Mouse (Mus musculus) lung, embryonic 15.5 days (tissue): ENCODE data around the gene Gli1. TPM values are rescaled to one million over a fixed set of nuclear protein-coding genes. Genes with fewer than 3 reads are reported as not detected.
A peak's percentile ranks its signal among the peaks of the same experiment; 100 is the strongest.

Experiments used
- ATAC-seq: fragments of 200-750 bp; cut with Nextera tagmentation; 2 replicates; pipeline ENCODE4 v1.8.0; 2017; ENCODE audit warnings: moderate number of reproducible peaks, borderline replicate concordance; ENCODE audit not compliant: low FRiP score, low TSS enrichment; ENCODE audit errors: extremely low read depth
- H3K27ac ChIP-seq: fragments of 300-500 bp; sonication (generic); 2 replicates; pipeline ENCODE4 v1.5.1; 2015; ENCODE audit warnings: moderate library complexity, mild to moderate bottlenecking, inconsistent platforms
- H3K27me3 ChIP-seq: fragments of 300-500 bp; sonication (generic); 2 replicates; pipeline ENCODE4 v1.6.1; 2015; ENCODE audit warnings: inconsistent platforms
- H3K36me3 ChIP-seq: fragments of 300-500 bp; sonication (generic); 2 replicates; pipeline ENCODE4 v1.6.1; 2015; ENCODE audit warnings: inconsistent platforms
- H3K4me1 ChIP-seq: fragments of 300-500 bp; sonication (generic); 2 replicates; pipeline ENCODE4 v1.6.1; 2015; ENCODE audit warnings: inconsistent platforms
- H3K4me2 ChIP-seq: fragments of 300-500 bp; sonication (generic); 2 replicates; pipeline ENCODE4 v1.6.1; 2015; ENCODE audit warnings: inconsistent platforms, mild to moderate bottlenecking, moderate library complexity
- H3K4me3 ChIP-seq: fragments of 300-500 bp; sonication (generic); 2 replicates; pipeline ENCODE4 v1.5.1; 2015; ENCODE audit warnings: mild to moderate bottlenecking, inconsistent platforms
- H3K9ac ChIP-seq: fragments of 300-500 bp; sonication (generic); 2 replicates; pipeline ENCODE4 v1.6.1; 2015; ENCODE audit warnings: inconsistent platforms
- H3K9me3 ChIP-seq: fragments of 300-500 bp; sonication (generic); 2 replicates; pipeline ENCODE4 v1.6.1; 2016; ENCODE audit warnings: inconsistent platforms
- WGBS: fragments of 180-500 bp; shearing (Covaris S2); methylation state at CpG from one replicate; pipeline ENCODE4 v1.1.7; 2015; 5-methylcytosine and 5-hydroxymethylcytosine counted together
- polyA plus RNA-seq: library from polyadenylated mRNA; unstranded; fragments of >200 nt; fragmentation: Nextera tagmentation; extraction: Ambion mirVana; gene quantifications from 2 replicates; pipeline ENCODE4 v1.2.1, GENCODE M21; 2015

Gli1 gene
- polyA plus RNA-seq, 1 experiment from 2014 or later: 10.4 TPM

DNA sequence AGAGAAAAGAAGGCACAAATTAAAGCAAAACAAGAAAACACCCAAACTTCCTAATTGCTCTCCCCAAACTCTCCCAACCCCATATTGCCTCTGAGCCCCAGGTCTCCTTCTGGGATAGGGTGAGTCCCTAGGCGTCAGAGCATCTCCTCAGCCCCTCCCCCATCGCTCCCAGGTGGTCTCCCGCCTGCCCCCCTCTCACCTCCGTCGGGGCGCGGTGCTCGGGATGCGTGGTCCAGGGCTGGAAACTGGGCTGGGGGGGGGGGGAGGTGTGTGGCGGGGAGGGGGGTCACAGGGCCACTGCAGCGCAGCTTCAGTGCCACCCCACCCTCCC, 449 bp downstream of the Gli1 start:
- peak overlapping the region; percentile 61 for H3K4me3 ChIP-seq
- H3K27ac ChIP-seq: peak overlapping the region; percentile 98
- peaks cover 26% of the 10 kb centered on the region for H3K4me1 ChIP-seq
- peaks cover 17% of the 10 kb centered on the region for H3K27me3 ChIP-seq
- 0% methylated on average over 8 of the region's 11 CpGs for WGBS
- ATAC-seq: no peak
- H3K9me3 ChIP-seq: no peaks in the 10 kb centered on the region
- peak overlapping the region; percentile 49 for H3K9ac ChIP-seq
- H3K36me3 ChIP-seq: peaks cover 8% of the 10 kb centered on the region
- H3K4me2 ChIP-seq: peak overlapping the region; percentile 97

DNA sequence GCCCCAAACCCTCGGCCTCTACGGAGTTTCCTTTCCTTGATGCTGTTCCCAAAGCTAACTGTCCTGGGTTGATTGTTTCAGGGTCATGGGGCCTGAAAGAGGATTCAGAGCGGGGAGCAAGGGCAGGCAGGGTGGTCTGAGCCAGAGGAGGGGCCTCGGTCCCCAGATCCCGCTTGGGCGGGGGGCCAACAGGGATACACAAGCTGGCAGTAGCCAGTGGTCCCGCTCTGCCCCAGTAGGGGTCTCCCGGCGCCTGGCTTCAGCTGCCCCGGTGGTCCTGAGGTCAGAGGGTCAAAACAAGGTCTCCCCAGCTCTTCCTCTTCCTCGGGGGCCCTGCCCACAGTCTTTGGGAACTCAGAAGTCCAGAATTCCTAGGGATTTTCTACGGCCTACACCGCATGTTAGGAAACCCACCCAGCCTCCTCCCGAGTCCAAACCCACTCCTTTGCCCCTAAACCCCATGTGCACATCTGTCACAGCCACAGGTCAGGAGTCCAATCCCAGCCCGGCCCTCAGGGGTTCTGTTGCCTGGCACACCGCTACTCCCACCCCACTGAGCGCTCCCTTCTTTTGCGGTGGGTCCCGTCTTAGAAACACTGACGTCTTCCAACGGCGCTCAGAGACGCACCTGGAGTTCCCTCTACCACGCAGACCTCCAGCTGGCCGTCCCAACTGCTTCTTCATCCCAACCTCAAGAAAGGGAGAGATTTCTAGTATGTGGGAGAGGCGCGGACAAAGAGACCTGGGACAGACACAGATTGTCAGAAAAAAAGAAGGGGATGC, 1.0 kb downstream of the Gli1 start:
- Histone ChIP-seq H3K9me3 (no peaks in the 10 kb centered on the region), H3K9ac (peak overlapping the region; percentile 49), H3K4me3 (peak overlapping the region; percentile 61), H3K4me2 (peak overlapping the region; percentile 97), H3K27ac (peak overlapping the region; percentile 98), H3K36me3 (peaks cover 11% of the 10 kb centered on the region), H3K27me3 (peaks cover 17% of the 10 kb centered on the region), H3K4me1 (peaks cover 26% of the 10 kb centered on the region)
- 1% methylated on average over 27 of the region's 27 CpGs for WGBS
- ATAC-seq: peak; percentile 8; the same call in 1 of the 2 replicates

DNA sequence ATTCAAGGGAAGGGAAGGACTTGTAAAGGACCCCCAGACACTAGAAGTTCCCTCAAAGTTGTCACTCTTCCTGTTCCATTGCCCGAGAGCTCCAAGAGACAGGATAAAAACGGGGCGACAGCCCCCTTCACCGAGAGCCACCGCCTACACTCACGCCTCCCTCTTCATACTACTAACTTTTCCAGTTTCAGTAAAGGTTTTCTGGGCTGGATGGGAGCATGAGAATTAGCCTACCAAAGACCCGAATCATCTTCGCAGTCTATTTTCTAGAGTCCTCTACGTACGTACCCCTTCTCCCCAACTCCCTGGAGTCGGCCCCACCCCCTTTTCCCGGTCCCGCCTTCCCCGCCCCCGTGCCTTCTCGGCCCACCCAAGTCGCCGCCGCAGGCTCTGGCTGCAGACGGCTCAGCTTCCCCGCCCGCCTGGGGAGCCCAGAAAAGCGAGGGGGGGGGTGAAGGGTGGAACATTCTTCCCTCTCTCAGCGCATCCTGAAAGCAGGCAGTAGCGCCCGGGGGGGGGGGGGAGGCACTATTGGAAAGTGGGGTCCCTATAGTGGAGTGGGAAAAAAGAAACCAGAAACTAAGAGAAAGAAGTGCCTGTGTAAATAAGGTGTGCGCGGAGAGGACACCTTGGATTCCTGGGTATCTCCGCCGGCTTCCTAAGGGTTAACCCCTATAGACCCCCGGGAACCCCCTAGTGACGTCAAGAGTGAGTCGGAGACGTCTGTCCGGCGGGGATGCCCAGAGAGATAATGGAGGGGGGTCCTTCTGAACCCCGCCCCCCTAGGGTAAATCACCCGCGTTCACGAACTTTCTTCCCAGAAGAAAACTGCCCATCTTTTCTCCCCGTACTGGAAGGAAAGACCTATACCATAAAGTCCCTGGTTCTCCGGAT, 1.8 kb downstream of the Gli1 start:
- H3K4me1 ChIP-seq: peaks cover 26% of the 10 kb centered on the region
- H3K9ac ChIP-seq: peak overlapping the region; percentile 50
- H3K27me3 ChIP-seq: peaks cover 17% of the 10 kb centered on the region
- H3K4me2 ChIP-seq: peak overlapping the region; percentile 97
- H3K27ac ChIP-seq: peak overlapping the region; percentile 98
- peaks cover 11% of the 10 kb centered on the region for H3K36me3 ChIP-seq
- ATAC-seq: peak; percentile 68
- H3K9me3 ChIP-seq: no peaks in the 10 kb centered on the region
- H3K4me3 ChIP-seq: peak overlapping the region; percentile 61
- under 1% methylated on average over 40 of the region's 42 CpGs for WGBS

DNA sequence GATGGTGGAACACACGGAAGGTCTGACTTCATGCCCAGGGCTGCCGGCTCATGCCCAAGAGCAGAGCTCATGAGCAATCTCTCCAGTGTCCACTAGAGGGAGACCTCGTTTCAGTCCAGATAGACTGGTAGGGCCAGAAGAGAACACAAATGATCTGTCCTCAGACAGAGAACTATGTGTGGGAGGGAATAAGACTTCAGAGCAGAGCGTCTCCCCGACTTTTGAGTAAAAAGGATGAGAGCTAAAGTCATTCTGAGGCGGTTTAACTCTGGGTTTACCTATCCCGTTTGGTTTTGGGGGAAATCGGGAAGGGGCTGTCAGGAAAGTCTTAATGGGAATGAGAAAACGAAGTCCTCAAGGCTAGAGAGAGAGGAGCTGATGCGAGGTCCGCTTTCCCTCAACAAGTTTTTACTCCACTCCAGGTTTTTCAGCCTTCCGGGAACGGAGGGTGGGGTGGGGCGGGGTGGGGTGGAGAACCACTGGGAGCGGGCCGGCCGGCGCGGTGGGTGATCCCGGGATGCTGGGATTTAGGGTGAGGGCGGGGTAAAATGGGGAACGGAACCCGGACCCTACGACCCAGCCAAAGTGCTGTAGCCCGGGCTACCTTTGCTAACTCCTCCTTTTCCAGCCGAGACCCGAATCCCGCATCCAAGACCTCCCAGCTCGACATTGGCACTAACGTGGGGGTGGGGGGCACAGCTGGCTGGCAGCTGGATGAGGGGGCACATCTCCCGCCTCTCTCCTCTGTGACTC, 2.7 kb downstream of the Gli1 start:
- H3K4me2 ChIP-seq: peak overlapping the region; percentile 97
- under 1% methylated on average over 31 of the region's 31 CpGs for WGBS
- peak overlapping the region; percentile 98 for H3K27ac ChIP-seq
- peaks cover 26% of the 10 kb centered on the region for H3K4me1 ChIP-seq
- H3K9ac ChIP-seq: peak overlapping the region; percentile 50
- H3K4me3 ChIP-seq: peak overlapping the region; percentile 61
- ATAC-seq: peak; percentile 58
- H3K9me3 ChIP-seq: no peaks in the 10 kb centered on the region
- peaks cover 13% of the 10 kb centered on the region for H3K36me3 ChIP-seq
- H3K27me3 ChIP-seq: peaks cover 17% of the 10 kb centered on the region

DNA sequence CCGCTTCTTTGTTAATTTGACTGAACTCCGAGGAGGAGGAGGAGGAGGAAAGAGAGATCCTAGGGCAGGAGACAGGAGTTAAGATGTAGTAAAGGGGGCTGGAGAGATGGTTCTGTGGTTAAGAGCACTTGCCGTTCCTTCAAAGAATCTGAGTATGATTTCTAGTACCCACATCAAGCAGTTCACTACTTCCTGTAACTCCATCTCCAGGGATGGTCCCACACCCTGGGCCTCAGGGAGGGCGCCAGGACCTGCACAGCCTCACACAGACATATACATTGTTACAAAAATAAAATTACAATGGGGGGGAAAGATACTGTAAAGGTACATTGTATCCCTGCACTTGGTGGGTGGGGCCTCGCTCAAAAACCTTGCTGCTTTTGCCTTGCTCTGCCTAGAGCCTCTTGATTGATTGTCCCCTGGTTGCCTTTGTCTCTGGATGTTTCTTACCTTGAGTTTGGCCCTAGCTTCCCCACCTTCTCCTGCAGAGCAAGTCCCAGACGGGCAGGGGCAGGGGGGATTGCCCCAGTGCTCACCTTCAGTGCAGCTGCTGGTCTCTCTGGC, 4.2 kb downstream of the Gli1 start:
- H3K4me1 ChIP-seq: peaks cover 26% of the 10 kb centered on the region
- H3K9me3 ChIP-seq: no peaks in the 10 kb centered on the region
- no peak for ATAC-seq
- no peak overlapping the region for H3K4me3 ChIP-seq
- peaks cover 24% of the 10 kb centered on the region for H3K36me3 ChIP-seq
- H3K9ac ChIP-seq: no peak overlapping the region
- H3K27ac ChIP-seq: no peak overlapping the region
- H3K27me3 ChIP-seq: peaks cover 17% of the 10 kb centered on the region
- WGBS: 70% methylated on average over 6 of the region's 6 CpGs
- H3K4me2 ChIP-seq: no peak overlapping the region

DNA sequence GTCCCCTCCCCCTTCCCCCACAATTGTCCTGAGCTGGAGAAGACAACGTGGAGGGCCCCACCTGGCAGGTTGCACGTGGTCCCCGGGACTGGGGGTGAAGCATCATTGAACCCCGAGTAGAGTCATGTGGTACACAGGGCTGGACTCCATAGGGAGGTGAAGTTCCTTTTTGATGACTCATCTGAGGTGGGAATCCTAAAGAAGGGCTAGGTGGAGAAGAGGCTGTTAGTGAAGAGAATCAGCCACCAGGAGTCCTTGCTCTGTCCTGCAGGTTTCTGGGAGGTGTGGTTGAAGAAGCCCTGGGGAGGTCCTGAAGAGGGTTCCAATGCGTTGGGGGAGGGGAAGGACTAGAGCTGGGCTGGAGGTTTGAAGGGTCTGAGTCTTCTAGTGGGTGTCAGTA, 4.8 kb downstream of the Gli1 start:
- Histone ChIP-seq H3K36me3 (peaks cover 30% of the 10 kb centered on the region), H3K4me3 (no peak overlapping the region), H3K9me3 (no peaks in the 10 kb centered on the region), H3K27ac (no peak overlapping the region), H3K4me1 (peaks cover 24% of the 10 kb centered on the region), H3K27me3 (peaks cover 22% of the 10 kb centered on the region), H3K4me2 (no peak overlapping the region), H3K9ac (no peak overlapping the region)
- 46% methylated on average over 5 of the region's 5 CpGs for WGBS
- ATAC-seq: no peak

DNA sequence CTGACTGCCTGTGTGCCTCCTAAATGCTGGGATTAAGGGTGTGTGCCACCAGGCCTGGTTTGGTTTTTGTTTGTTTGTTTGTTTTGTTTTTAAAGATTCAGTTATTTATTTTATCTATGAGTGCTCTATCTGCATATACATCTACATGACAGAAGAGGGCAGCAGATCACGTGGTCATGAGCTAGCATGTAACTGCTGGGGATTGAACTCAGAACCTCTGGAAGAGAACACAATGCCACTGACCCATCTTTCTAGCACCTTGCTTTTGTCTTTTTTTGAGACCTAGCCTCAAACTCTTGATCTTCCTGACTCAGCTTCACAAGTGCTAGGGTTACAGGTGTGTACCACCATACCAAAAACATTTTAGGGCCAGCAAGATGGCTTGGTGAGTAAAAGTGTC, 6.5 kb downstream of the Gli1 start:
- peaks cover 43% of the 10 kb centered on the region for H3K36me3 ChIP-seq

DNA sequence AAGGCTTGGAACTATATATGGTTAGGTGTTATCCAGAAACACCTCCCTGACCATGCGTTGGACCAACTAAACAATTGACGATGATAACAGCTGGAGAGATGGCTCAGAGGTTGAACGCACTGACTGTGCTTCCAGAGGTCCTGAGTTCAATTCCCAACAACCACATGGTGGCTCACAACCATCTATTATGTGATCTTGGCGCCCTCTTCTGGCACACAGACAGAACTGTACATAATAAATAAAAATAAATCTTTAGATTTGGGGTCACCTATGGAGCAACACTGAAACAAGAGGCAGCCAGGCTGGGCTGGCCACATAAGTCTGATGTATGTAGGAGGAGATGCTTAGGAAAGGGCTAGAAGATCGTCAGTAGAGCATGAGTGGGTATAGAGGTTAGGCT, 8.6 kb downstream of the Gli1 start:
- Histone ChIP-seq H3K9ac (no peak overlapping the region), H3K4me1 (no peaks in the 10 kb centered on the region), H3K36me3 (peaks cover 43% of the 10 kb centered on the region), H3K4me3 (no peak overlapping the region), H3K9me3 (no peaks in the 10 kb centered on the region), H3K27ac (no peak overlapping the region), H3K27me3 (peaks cover 36% of the 10 kb centered on the region), H3K4me2 (no peak overlapping the region)
- ATAC-seq: no peak
- 70% methylated on average over 5 of the region's 5 CpGs for WGBS

More for the DNA sequence above, 6.5 kb downstream of the Gli1 start:
- peaks cover 19% of the 10 kb centered on the region for H3K27me3 ChIP-seq
- H3K27ac ChIP-seq: no peak overlapping the region
- H3K4me1 ChIP-seq: peaks cover 8% of the 10 kb centered on the region
- no peak for ATAC-seq
- H3K4me3 ChIP-seq: no peak overlapping the region
- H3K9ac ChIP-seq: no peak overlapping the region
- no peaks in the 10 kb centered on the region for H3K9me3 ChIP-seq
- 55% methylated on average over 1 of the region's 1 CpGs for WGBS
- H3K4me2 ChIP-seq: no peak overlapping the region

DNA sequence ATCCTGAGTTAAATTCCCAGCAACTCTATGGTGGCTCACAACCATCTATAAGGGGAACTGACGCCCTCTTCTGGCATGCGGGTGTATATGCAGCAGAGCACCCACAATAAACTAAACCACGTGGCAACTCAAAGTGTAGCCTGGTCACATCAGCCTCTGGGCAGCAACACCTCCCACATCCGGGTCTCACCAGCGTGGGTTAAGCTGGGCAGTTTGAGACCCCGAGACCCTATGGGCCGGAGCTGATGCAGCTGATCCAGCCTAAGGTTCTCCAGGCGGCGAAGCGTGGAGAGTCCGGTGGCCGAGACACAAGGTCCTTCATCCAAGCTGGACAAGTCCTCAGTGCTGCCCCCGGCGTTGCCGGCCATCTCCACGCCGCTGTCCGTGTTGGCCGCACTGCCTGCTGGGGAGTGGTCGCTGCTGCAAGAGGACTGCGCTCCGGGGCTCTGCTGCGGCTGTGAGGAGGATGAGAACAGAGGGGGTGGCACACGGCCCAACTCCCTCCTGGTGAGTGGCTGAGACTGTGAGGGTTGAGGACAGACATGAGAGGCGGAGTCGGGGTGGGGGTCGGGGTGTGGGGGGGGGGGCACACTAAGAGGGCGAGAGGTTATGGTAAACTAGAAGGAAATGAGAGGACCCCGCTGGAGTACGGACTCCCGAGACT, 9.4 kb downstream of the Gli1 start:
- Histone ChIP-seq H3K9ac (no peak overlapping the region), H3K4me1 (no peaks in the 10 kb centered on the region), H3K9me3 (no peaks in the 10 kb centered on the region), H3K36me3 (peaks cover 43% of the 10 kb centered on the region), H3K4me2 (no peak overlapping the region), H3K27ac (no peak overlapping the region), H3K4me3 (no peak overlapping the region), H3K27me3 (peaks cover 44% of the 10 kb centered on the region)
- ATAC-seq: no peak
- WGBS: 52% methylated on average over 31 of the region's 31 CpGs

DNA sequence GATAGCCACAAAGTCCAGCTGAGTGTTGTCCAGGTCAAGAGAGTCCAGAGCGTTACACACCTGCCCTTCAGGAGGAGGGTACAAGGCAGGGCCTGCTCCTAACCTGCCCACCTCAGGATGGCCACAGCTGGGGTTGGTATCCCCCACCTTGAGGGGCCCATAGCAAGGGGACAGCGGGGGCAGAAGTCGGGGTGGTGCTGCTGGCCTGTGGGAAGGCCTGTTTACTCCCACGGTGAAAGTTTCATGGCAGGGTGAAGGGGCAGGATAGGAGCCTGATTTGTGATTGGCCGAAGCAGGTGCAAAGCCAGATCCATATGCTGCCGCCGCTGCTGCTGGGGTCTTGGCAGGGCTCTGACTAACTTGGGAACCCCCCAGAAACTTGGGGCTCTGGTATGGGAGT, 11.6 kb downstream of the Gli1 start:
- Histone ChIP-seq H3K27me3 (peaks cover 65% of the 10 kb centered on the region), H3K27ac (no peak overlapping the region), H3K9me3 (no peaks in the 10 kb centered on the region), H3K4me3 (no peak overlapping the region), H3K36me3 (peaks cover 32% of the 10 kb centered on the region), H3K4me1 (peaks cover 14% of the 10 kb centered on the region), H3K4me2 (no peak overlapping the region), H3K9ac (no peak overlapping the region)
- ATAC-seq: no peak
- 79% methylated on average over 7 of the region's 7 CpGs for WGBS
